Comparison of ENCODE assay signal across 25 mouse cellular contexts in genomic region chr9:41761050-41761576, GRCm38 (mm10).
DNase-seq lines count a peak whose midpoint lies in the region; ATAC-seq and TF ChIP-seq lines count a peak whose summit lies in the region.
"Had no signal": no experiment of that assay in that cellular context is flagged by ENCODE, and none has a peak within 500 bp of the region (broad histone marks: within the 10 kb centered on the region; RNA-seq: fewer than 3 reads in every experiment).

No protein-coding gene starts in this region.

- no peaks in the 10 kb centered on the region for H3K36me3 ChIP-seq in embryonic facial prominence, embryonic 14.5 days (ENCODE audit: control insufficient read depth, insufficient read depth, low read length)
- H3K36me3 ChIP-seq in embryonic facial prominence, embryonic 10.5 days (replicated peaks), result no peaks in the 10 kb centered on the region
- H3K36me3 ChIP-seq in intestine, embryonic 14.5 days (ENCODE audit: control insufficient read depth, insufficient read depth, low read length), result no peaks in the 10 kb centered on the region
- H3K36me3 ChIP-seq in intestine, postnatal 0 days (ENCODE audit: control insufficient read depth, insufficient read depth), result no peaks in the 10 kb centered on the region
- H3K36me3 ChIP-seq in neural tube, embryonic 11.5 days (ENCODE audit: control insufficient read depth, insufficient read depth, low read length), result no peaks in the 10 kb centered on the region
- H3K36me3 ChIP-seq in neural tube, embryonic 15.5 days, result no peaks in the 10 kb centered on the region
- H3K36me3 ChIP-seq: embryonic facial prominence, embryonic 13.5 days; forebrain, embryonic 15.5 days; G1E; heart, embryonic 10.5 days; heart, embryonic 15.5 days; hindbrain, embryonic 12.5 days had no signal

- H3K9ac ChIP-seq in embryonic facial prominence, embryonic 14.5 days (ENCODE audit: low read depth, low read length), result no peak overlapping the region
- H3K9ac ChIP-seq in intestine, embryonic 14.5 days (ENCODE audit: low read length), result no peak overlapping the region
- no peak overlapping the region for H3K9ac ChIP-seq in intestine, postnatal 0 days (ENCODE audit: low read depth, low read length)
- no peak overlapping the region for H3K9ac ChIP-seq in neural tube, embryonic 11.5 days (ENCODE audit: low read length)
- H3K9ac ChIP-seq in neural tube, embryonic 15.5 days (replicated peaks), result no peak overlapping the region
- H3K9ac ChIP-seq: embryonic facial prominence, embryonic 13.5 days; forebrain, embryonic 15.5 days; heart, embryonic 15.5 days; hindbrain, embryonic 12.5 days had no signal

- no peaks in the 10 kb centered on the region for H3K27me3 ChIP-seq in embryonic facial prominence, embryonic 14.5 days (replicated peaks; ENCODE audit: control insufficient read depth, insufficient read depth, low read length)
- H3K27me3 ChIP-seq in embryonic facial prominence, embryonic 10.5 days (replicated peaks; ENCODE audit: low read depth, poor library complexity, severe bottlenecking), result no peaks in the 10 kb centered on the region
- no peaks in the 10 kb centered on the region for H3K27me3 ChIP-seq in intestine, embryonic 14.5 days (replicated peaks; ENCODE audit: control insufficient read depth, insufficient read depth, low read length)
- H3K27me3 ChIP-seq in intestine, postnatal 0 days (replicated peaks; ENCODE audit: control insufficient read depth, insufficient read depth, low read length), result no peaks in the 10 kb centered on the region
- H3K27me3 ChIP-seq in neural tube, embryonic 11.5 days (ENCODE audit: control insufficient read depth, insufficient read depth, low read length), result no peaks in the 10 kb centered on the region
- no peaks in the 10 kb centered on the region for H3K27me3 ChIP-seq in neural tube, embryonic 15.5 days (replicated peaks)
- H3K27me3 ChIP-seq: embryonic facial prominence, embryonic 13.5 days; forebrain, embryonic 15.5 days; heart, embryonic 15.5 days; hindbrain, embryonic 12.5 days had no signal

- no peaks in the 10 kb centered on the region for H3K9me3 ChIP-seq in embryonic facial prominence, embryonic 14.5 days (ENCODE audit: control insufficient read depth, low read length)
- H3K9me3 ChIP-seq in embryonic facial prominence, embryonic 10.5 days, result no peaks in the 10 kb centered on the region
- 0 out of 2 replicates have a peak, but pooled peaks cover 5% of the 10 kb centered on the region for H3K9me3 ChIP-seq in intestine, embryonic 14.5 days (ENCODE audit: control insufficient read depth, low read length)
- no peaks in the 10 kb centered on the region for H3K9me3 ChIP-seq in intestine, postnatal 0 days (ENCODE audit: control insufficient read depth)
- H3K9me3 ChIP-seq in neural tube, embryonic 11.5 days (ENCODE audit: control insufficient read depth, low read length), result no peaks in the 10 kb centered on the region
- H3K9me3 ChIP-seq in neural tube, embryonic 15.5 days (replicated peaks), result no peaks in the 10 kb centered on the region
- H3K9me3 ChIP-seq: embryonic facial prominence, embryonic 13.5 days; forebrain, embryonic 15.5 days; G1E; heart, embryonic 10.5 days; heart, embryonic 15.5 days; hindbrain, embryonic 12.5 days had no signal

- DNase-seq in embryonic facial prominence, embryonic 14.5 days (ENCODE audit: low spot score), result peak; percentile 56
- no peak for DNase-seq in embryonic facial prominence, embryonic 10.5 days (ENCODE audit: low spot score)
- peak; percentile 54 for DNase-seq in intestine, embryonic 14.5 days (ENCODE audit: low spot score)
- DNase-seq in neural tube, embryonic 11.5 days (ENCODE audit: low spot score), result no peak
- DNase-seq in neural tube, embryonic 10.5 days (ENCODE audit: extremely low spot score, low spot score), result no peak
- DNase-seq in right cerebral cortex, postnatal 10 days (ENCODE audit: low spot score in 2 of 2), result no peak
- DNase-seq: adrenal gland, adult 8-10 months; adrenal gland, postnatal 36 days; B cell, adult 2 months; cerebellum, adult 11 months; cerebellum, adult 8-10 months; cerebellum, postnatal 14 days; gastrocnemius, postnatal 10 days; heart, adult 18-20 months; heart, postnatal 4 days had no signal

- no peak for ATAC-seq in embryonic facial prominence, embryonic 14.5 days (ENCODE audit: low read depth)
- ATAC-seq in intestine, embryonic 14.5 days (replicated peaks; ENCODE audit: low FRiP score, low TSS enrichment, low read depth), result no peak
- ATAC-seq in intestine, postnatal 0 days, result no peak
- peak; percentile 38; the same call in 1 of the 2 replicates for ATAC-seq in neural tube, embryonic 11.5 days (ENCODE audit: insufficient read depth, low FRiP score, low TSS enrichment)
- ATAC-seq in neural tube, embryonic 15.5 days (ENCODE audit: low FRiP score), result no peak
- ATAC-seq: CD4-positive, CD25-positive, alpha-beta regulatory T cell, adult 4 months; forebrain, embryonic 15.5 days; hindbrain, embryonic 16.5 days had no signal

- no peak for TF ChIP-seq CTCF in intestine, postnatal 0 days (IDR thresholded peaks at IDR 0.05; ENCODE audit: low read depth)

- no peak overlapping the region for H3K4me3 ChIP-seq in embryonic facial prominence, embryonic 14.5 days (ENCODE audit: low read depth, low read length)
- H3K4me3 ChIP-seq in embryonic facial prominence, embryonic 10.5 days, result no peak overlapping the region
- H3K4me3 ChIP-seq in intestine, embryonic 14.5 days (ENCODE audit: low read depth, low read length), result no peak overlapping the region
- H3K4me3 ChIP-seq in intestine, postnatal 0 days (ENCODE audit: low read depth, low read length), result no peak overlapping the region
- no peak overlapping the region for H3K4me3 ChIP-seq in neural tube, embryonic 11.5 days (ENCODE audit: low read depth, low read length)
- no peak overlapping the region for H3K4me3 ChIP-seq in neural tube, embryonic 15.5 days (replicated peaks)
- H3K4me3 ChIP-seq: embryonic facial prominence, embryonic 13.5 days; forebrain, embryonic 15.5 days; heart, embryonic 10.5 days; heart, embryonic 15.5 days; hindbrain, embryonic 12.5 days had no signal

- no peak overlapping the region for H3K4me2 ChIP-seq in embryonic facial prominence, embryonic 14.5 days (ENCODE audit: low read depth, low read length)
- no peak overlapping the region for H3K4me2 ChIP-seq in intestine, embryonic 14.5 days (ENCODE audit: low read length)
- H3K4me2 ChIP-seq in intestine, postnatal 0 days (replicated peaks; ENCODE audit: low read depth), result no peak overlapping the region
- no peak overlapping the region for H3K4me2 ChIP-seq in neural tube, embryonic 11.5 days (ENCODE audit: low read depth)
- H3K4me2 ChIP-seq in neural tube, embryonic 15.5 days, result no peak overlapping the region
- H3K4me2 ChIP-seq: embryonic facial prominence, embryonic 13.5 days; forebrain, embryonic 15.5 days; heart, embryonic 15.5 days; hindbrain, embryonic 12.5 days had no signal

- no peak overlapping the region for H3K27ac ChIP-seq in embryonic facial prominence, embryonic 14.5 days (replicated peaks; ENCODE audit: low read depth, low read length)
- no peak overlapping the region for H3K27ac ChIP-seq in embryonic facial prominence, embryonic 10.5 days (replicated peaks)
- no peak overlapping the region for H3K27ac ChIP-seq in intestine, embryonic 14.5 days (ENCODE audit: low read depth)
- no peak overlapping the region for H3K27ac ChIP-seq in intestine, postnatal 0 days (ENCODE audit: low read depth, low read length)
- no peak overlapping the region for H3K27ac ChIP-seq in neural tube, embryonic 11.5 days (ENCODE audit: low read depth, low read length)
- H3K27ac ChIP-seq in neural tube, embryonic 15.5 days (replicated peaks), result 0 out of 2 replicates have a peak overlapping the region, but pooled peaks have one; percentile 23
- H3K27ac ChIP-seq: embryonic facial prominence, embryonic 13.5 days; forebrain, embryonic 15.5 days; heart, embryonic 10.5 days; heart, embryonic 15.5 days; hindbrain, embryonic 12.5 days had no signal

- 68% methylated on average over 3 of the region's 3 CpGs for WGBS in embryonic facial prominence, embryonic 14.5 days
- 86% methylated on average over 3 of the region's 3 CpGs for WGBS in embryonic facial prominence, embryonic 10.5 days
- WGBS in intestine, embryonic 14.5 days, result 34% methylated on average over 3 of the region's 3 CpGs
- WGBS in intestine, postnatal 0 days, result 51% methylated on average over 3 of the region's 3 CpGs
- 76% methylated on average over 3 of the region's 3 CpGs for WGBS in neural tube, embryonic 11.5 days
- 23% methylated on average over 3 of the region's 3 CpGs for WGBS in neural tube, embryonic 15.5 days

- H3K4me1 ChIP-seq in embryonic facial prominence, embryonic 14.5 days (ENCODE audit: control insufficient read depth, insufficient read depth, low read length), result peaks cover 10% of the 10 kb centered on the region
- H3K4me1 ChIP-seq in embryonic facial prominence, embryonic 10.5 days, result peaks cover 4% of the 10 kb centered on the region
- peaks cover 6% of the 10 kb centered on the region; the same call in 1 of the 2 replicates for H3K4me1 ChIP-seq in intestine, embryonic 14.5 days (replicated peaks; ENCODE audit: control insufficient read depth, insufficient read depth, low read length)
- no peaks in the 10 kb centered on the region for H3K4me1 ChIP-seq in intestine, postnatal 0 days (replicated peaks; ENCODE audit: control insufficient read depth, insufficient read depth, low read length)
- no peaks in the 10 kb centered on the region for H3K4me1 ChIP-seq in neural tube, embryonic 11.5 days (ENCODE audit: control insufficient read depth, insufficient read depth, low read length)
- peaks cover 9% of the 10 kb centered on the region; the same call in 1 of the 2 replicates for H3K4me1 ChIP-seq in neural tube, embryonic 15.5 days

Comparison
In these comparisons a context has a peak if more than half of its experiments do, and no peak if none do; other contexts are left out.
1. DNase-seq: peak in embryonic facial prominence, embryonic 14.5 days (single experiment) and intestine, embryonic 14.5 days (single experiment); none in embryonic facial prominence, embryonic 10.5 days (single experiment), neural tube, embryonic 11.5 days (single experiment), neural tube, embryonic 10.5 days (single experiment) and right cerebral cortex, postnatal 10 days (0 of 2).